Mouse (Mus musculus) embryonic facial prominence, embryonic 13.5 days (tissue): Measurements from ENCODE around the gene Mettl7a2. TPM values are rescaled to one million over a fixed set of nuclear protein-coding genes. Genes with fewer than 3 reads are reported as not detected.
"Not testable (repeated sequence)": the region's sequence is repeated elsewhere in the genome, so short reads cannot be mapped to it uniquely, and the experiment has no call there.

Source experiments
- ATAC-seq: fragments of 200-750 bp; cut with Nextera tagmentation; 2 replicates; pipeline ENCODE4 v1.8.0; 2017; ENCODE audit warnings: low read depth; ENCODE audit not compliant: insufficient number of reproducible peaks, insufficient read depth, low FRiP score, low TSS enrichment
- H3K27ac ChIP-seq: fragments of 300-500 bp; sonication (generic); 2 replicates; pipeline ENCODE4 v1.5.1; 2015; ENCODE audit warnings: moderate library complexity, mild to moderate bottlenecking, inconsistent platforms
- H3K27me3 ChIP-seq: fragments of 300-500 bp; sonication (generic); 2 replicates; pipeline ENCODE4 v1.6.1; 2015; ENCODE audit warnings: mild to moderate bottlenecking, inconsistent platforms
- H3K36me3 ChIP-seq: fragments of 300-500 bp; sonication (generic); 2 replicates; pipeline ENCODE4 v1.6.1; 2015; ENCODE audit warnings: mild to moderate bottlenecking, inconsistent platforms
- H3K4me1 ChIP-seq: fragments of 300-500 bp; sonication (generic); 2 replicates; pipeline ENCODE4 v1.6.1; 2015; ENCODE audit warnings: inconsistent platforms
- H3K4me2 ChIP-seq: fragments of 300-500 bp; sonication (generic); 2 replicates; pipeline ENCODE4 v1.6.1; 2015; ENCODE audit warnings: moderate library complexity, mild to moderate bottlenecking, inconsistent platforms
- H3K4me3 ChIP-seq: fragments of 300-500 bp; sonication (generic); 2 replicates; pipeline ENCODE4 v1.5.1; 2015; ENCODE audit warnings: mild to moderate bottlenecking, inconsistent platforms
- H3K9ac ChIP-seq: fragments of 300-500 bp; sonication (generic); 2 replicates; pipeline ENCODE4 v1.6.1; 2015; ENCODE audit warnings: mild to moderate bottlenecking, inconsistent platforms
- H3K9me3 ChIP-seq: fragments of 300-500 bp; sonication (generic); 2 replicates; pipeline ENCODE4 v1.6.1; 2016; ENCODE audit warnings: inconsistent platforms
- WGBS: fragments of 180-500 bp; shearing (Covaris S2); methylation state at CpG from one replicate; pipeline ENCODE4 v1.1.7; 2015; ENCODE audit warnings: mixed read lengths; 5-methylcytosine and 5-hydroxymethylcytosine counted together
- polyA plus RNA-seq: library from polyadenylated mRNA; unstranded; fragments of >200 nt; fragmentation: Nextera tagmentation; extraction: Ambion mirVana; gene quantifications from 2 replicates; pipeline ENCODE4 v1.2.1, GENCODE M21; 2015

Mettl7a2 gene
- polyA plus RNA-seq, 1 experiment from 2014 or later, result not detected

- Histone ChIP-seq H3K4me3 (no peak overlapping the region), H3K4me2 (no peak overlapping the region), H3K9ac (no peak overlapping the region), H3K36me3 (no peaks in the 10 kb centered on the region), H3K9me3 (no peaks in the 10 kb centered on the region), H3K27ac (no peak overlapping the region), H3K27me3 (no peaks in the 10 kb centered on the region), H3K4me1 (peaks cover 16% of the 10 kb centered on the region; the same call in 1 of the 2 replicates)
- no peak for ATAC-seq
- WGBS, result 57% methylated on average over 5 of the region's 5 CpGs
Observed at GRCm38 (mm10) chr15:100321134-100321533, 31.9 kb upstream of the Mettl7a2 start.

GRCm38 (mm10) chr15:100324021-100324591 lies 28.9 kb upstream of the Mettl7a2 start:
- Histone ChIP-seq H3K4me3 (no peak overlapping the region), H3K27ac (no peak overlapping the region), H3K4me2 (no peak overlapping the region), H3K27me3 (no peaks in the 10 kb centered on the region), H3K9ac (no peak overlapping the region), H3K4me1 (peaks cover 16% of the 10 kb centered on the region; the same call in 1 of the 2 replicates), H3K9me3 (no peaks in the 10 kb centered on the region), H3K36me3 (no peaks in the 10 kb centered on the region)
- no peak for ATAC-seq
- WGBS, result 79% methylated on average over 12 of the region's 12 CpGs

GRCm38 (mm10) chr15:100325235-100325634 lies 27.8 kb upstream of the Mettl7a2 start:
- Histone ChIP-seq H3K9me3 (no peaks in the 10 kb centered on the region), H3K9ac (no peak overlapping the region), H3K4me3 (no peak overlapping the region), H3K27me3 (no peaks in the 10 kb centered on the region), H3K4me1 (peaks cover 14% of the 10 kb centered on the region; the same call in 1 of the 2 replicates), H3K4me2 (no peak overlapping the region), H3K36me3 (no peaks in the 10 kb centered on the region), H3K27ac (no peak overlapping the region)
- 72% methylated on average over 3 of the region's 3 CpGs for WGBS
- no peak for ATAC-seq

GRCm38 (mm10) chr15:100328089-100328488 lies 24.9 kb upstream of the Mettl7a2 start:
- H3K27ac ChIP-seq, H3K4me3 ChIP-seq, H3K9me3 ChIP-seq, H3K9ac ChIP-seq, H3K36me3 ChIP-seq, H3K4me1 ChIP-seq, H3K4me2 ChIP-seq, H3K27me3 ChIP-seq, ATAC-seq: not testable (repeated sequence)
- 67% methylated on average over 4 of the region's 4 CpGs for WGBS

- ATAC-seq, H3K9ac ChIP-seq: not testable (repeated sequence)
- 26% methylated on average over 10 of the region's 10 CpGs for WGBS
Observed at GRCm38 (mm10) chr15:100329336-100329735, 23.7 kb upstream of the Mettl7a2 start.

GRCm38 (mm10) chr15:100330739-100331138 lies 22.3 kb upstream of the Mettl7a2 start:
- Histone ChIP-seq H3K9me3 (no peaks in the 10 kb centered on the region), H3K4me3 (no peak overlapping the region), H3K9ac (no peak overlapping the region), H3K27ac (no peak overlapping the region), H3K4me1 (no peaks in the 10 kb centered on the region), H3K36me3 (no peaks in the 10 kb centered on the region), H3K27me3 (no peaks in the 10 kb centered on the region), H3K4me2 (no peak overlapping the region)
- no peak for ATAC-seq
- 82% methylated on average over 7 of the region's 7 CpGs for WGBS

More at GRCm38 (mm10) chr15:100329336-100329735, 23.7 kb upstream of the Mettl7a2 start:
- H3K4me1 ChIP-seq, H3K9me3 ChIP-seq, H3K27me3 ChIP-seq, H3K4me2 ChIP-seq, H3K27ac ChIP-seq, H3K36me3 ChIP-seq, H3K4me3 ChIP-seq: not testable (repeated sequence)

- H3K9ac ChIP-seq, H3K4me3 ChIP-seq, ATAC-seq, H3K4me1 ChIP-seq, H3K27ac ChIP-seq, H3K9me3 ChIP-seq, H3K4me2 ChIP-seq, H3K36me3 ChIP-seq, H3K27me3 ChIP-seq: not testable (repeated sequence)
- WGBS, result 42% methylated on average over 2 of the region's 10 CpGs
Observed at GRCm38 (mm10) chr15:100332077-100332961, 20.7 kb upstream of the Mettl7a2 start.

GRCm38 (mm10) chr15:100334629-100335028 lies 18.4 kb upstream of the Mettl7a2 start, which contains the start of gene Mettl7a3:
TSS of gene Mettl7a3 (plus strand) at chr15:100334929.
- Histone ChIP-seq H3K4me2 (no peak within 1 kb of the TSS), H3K4me1 (no peaks in the 10 kb centered on the region), H3K9me3 (no peaks in the 10 kb centered on the region), H3K27ac (no peak within 1 kb of the TSS), H3K36me3 (no peaks in the 10 kb centered on the region), H3K9ac (no peak within 1 kb of the TSS), H3K27me3 (no peaks in the 10 kb centered on the region), H3K4me3 (no peak within 1 kb of the TSS)
- 60% methylated on average over 10 of the region's 10 CpGs for WGBS
- no peak for ATAC-seq

GRCm38 (mm10) chr15:100337328-100337727 lies 15.7 kb upstream of the Mettl7a2 start:
- H3K9me3 ChIP-seq, H3K36me3 ChIP-seq, H3K27ac ChIP-seq, H3K27me3 ChIP-seq, H3K4me1 ChIP-seq, H3K4me3 ChIP-seq, H3K4me2 ChIP-seq, ATAC-seq, H3K9ac ChIP-seq: not testable (repeated sequence)

GRCm38 (mm10) chr15:100337847-100338246 lies 15.2 kb upstream of the Mettl7a2 start:
- H3K9me3 ChIP-seq, H3K4me3 ChIP-seq, H3K27me3 ChIP-seq, H3K27ac ChIP-seq, ATAC-seq, H3K36me3 ChIP-seq, H3K9ac ChIP-seq, H3K4me1 ChIP-seq, H3K4me2 ChIP-seq: not testable (repeated sequence)
- WGBS, result 40% methylated on average over 10 of the region's 10 CpGs

- not testable (repeated sequence) for H3K9ac ChIP-seq, H3K27ac ChIP-seq, H3K9me3 ChIP-seq, H3K27me3 ChIP-seq, ATAC-seq, H3K36me3 ChIP-seq, H3K4me1 ChIP-seq, H3K4me3 ChIP-seq, H3K4me2 ChIP-seq
- WGBS, result 70% methylated on average over 4 of the region's 5 CpGs
Observed at GRCm38 (mm10) chr15:100341314-100341980, 11.6 kb upstream of the Mettl7a2 start.

- H3K36me3 ChIP-seq, result no peaks in the 10 kb centered on the region
- H3K9ac ChIP-seq, result no peak overlapping the region
- no peaks in the 10 kb centered on the region for H3K9me3 ChIP-seq
- no peak overlapping the region for H3K27ac ChIP-seq
- H3K4me2 ChIP-seq, result no peak overlapping the region
- no peaks in the 10 kb centered on the region for H3K4me1 ChIP-seq
- H3K27me3 ChIP-seq, result no peaks in the 10 kb centered on the region
- no peak overlapping the region for H3K4me3 ChIP-seq
- ATAC-seq, result no peak
Observed at GRCm38 (mm10) chr15:100345484-100345883, 7.5 kb upstream of the Mettl7a2 start.
